Mouse (Mus musculus): ENCODE data around the gene Csf3r. TPM values are rescaled to one million over a fixed set of nuclear protein-coding genes. Genes with fewer than 3 reads are reported as not detected.
A peak's percentile ranks its signal among the peaks of the same experiment; 100 is the strongest.

The Csf3r gene
- total and polyA plus RNA-seq, 3 experiments, result 0.06 TPM; not detected in 2

GRCm38 (mm10) chr4:126079266-126079665 lies 54.9 kb downstream of the Csf3r start:
- H3K4me1 ChIP-seq (ENCODE audit: control insufficient read depth in 1 of 2, insufficient read depth in 2 of 2, low read length in 2 of 2), result peaks cover 7 to 23% of the 10 kb centered on the region in 2 experiments
- DNase-seq (ENCODE audit: low read depth, low spot score), result no peak
- H3K79me2 ChIP-seq (ENCODE audit: control insufficient read depth, insufficient read depth, low read length, poor library complexity), result no peaks in the 10 kb centered on the region
- peaks cover 0 to 8% of the 10 kb centered on the region in 2 experiments; a peak in 2 of 4 replicates for H3K36me3 ChIP-seq (ENCODE audit: control insufficient read depth in 1 of 2, insufficient read depth in 2 of 2, low read length in 2 of 2)
- TF ChIP-seq NELFE (IDR thresholded peaks at IDR 0.05; ENCODE audit: low read depth, low read length) (no peak), UBTF (IDR thresholded peaks at IDR 0.05; ENCODE audit: borderline replicate concordance, insufficient read depth, low read depth, low read length) (no peak), SIN3A (IDR thresholded peaks at IDR 0.05; ENCODE audit: low read length) (no peak)
- no peaks in the 10 kb centered on the region for H3K9me3 ChIP-seq (replicated peaks; ENCODE audit: insufficient read depth, low read length)
- H3K4me3 ChIP-seq (ENCODE audit: control insufficient read depth in 1 of 2, insufficient read depth in 1 of 2, low read depth in 2 of 2, low read length in 2 of 2), result no peak overlapping the region
- no peaks in the 10 kb centered on the region for H3K27me3 ChIP-seq (ENCODE audit: control insufficient read depth in 1 of 2, insufficient read depth in 2 of 2, low read length in 2 of 2)
- no peak overlapping the region for H3K9ac ChIP-seq (ENCODE audit: control insufficient read depth, low read depth, low read length, poor library complexity, severe bottlenecking)
- H3K27ac ChIP-seq (ENCODE audit: control insufficient read depth, low read depth, low read length), result no peak overlapping the region

- H3K4me3 ChIP-seq (ENCODE audit: control insufficient read depth in 1 of 2, insufficient read depth in 1 of 2, low read depth in 2 of 2, low read length in 2 of 2), result no peak overlapping the region
- TF ChIP-seq RAD21 (IDR thresholded peaks at IDR 0.05; ENCODE audit: low read depth, low read length), result no peak
- TF ChIP-seq TAL1 (IDR thresholded peaks at IDR 0.05; ENCODE audit: low read length), result no peak
- no peak for TF ChIP-seq USF2 (IDR thresholded peaks at IDR 0.05; ENCODE audit: borderline replicate concordance in 1 of 2, insufficient read depth in 1 of 2, low read depth in 1 of 2, low read length in 2 of 2)
- no peak for TF ChIP-seq SMC3 (IDR thresholded peaks at IDR 0.05; ENCODE audit: low read depth, low read length)
- no peak for TF ChIP-seq CHD2 (IDR thresholded peaks at IDR 0.05; ENCODE audit: low read length)
- TF ChIP-seq MAFK (IDR thresholded peaks at IDR 0.05; ENCODE audit: borderline replicate concordance, low read depth, low read length), result no peak
- TF ChIP-seq UBTF (IDR thresholded peaks at IDR 0.05; ENCODE audit: borderline replicate concordance, insufficient read depth, low read depth, low read length), result no peak
- no peak for TF ChIP-seq EP300 (IDR thresholded peaks at IDR 0.05; ENCODE audit: low read depth in 1 of 2, low read length in 2 of 2)
Measured at GRCm38 (mm10) chr4:126081601-126082000, 57.3 kb downstream of the Csf3r start.

GRCm38 (mm10) chr4:126083021-126083420 lies 58.7 kb downstream of the Csf3r start:
- peaks cover 0 to 8% of the 10 kb centered on the region in 2 experiments; a peak in 2 of 4 replicates for H3K36me3 ChIP-seq (ENCODE audit: control insufficient read depth in 1 of 2, insufficient read depth in 2 of 2, low read length in 2 of 2)
- peak; percentile 76 for DNase-seq (ENCODE audit: low read depth, low spot score)
- H3K27me3 ChIP-seq (ENCODE audit: control insufficient read depth in 1 of 2, insufficient read depth in 2 of 2, low read length in 2 of 2), result no peaks in the 10 kb centered on the region
- peaks cover 7 to 23% of the 10 kb centered on the region in 2 experiments for H3K4me1 ChIP-seq (ENCODE audit: control insufficient read depth in 1 of 2, insufficient read depth in 2 of 2, low read length in 2 of 2)
- H3K79me2 ChIP-seq (ENCODE audit: control insufficient read depth, insufficient read depth, low read length, poor library complexity), result no peaks in the 10 kb centered on the region
- H3K4me3 ChIP-seq (ENCODE audit: control insufficient read depth in 1 of 2, insufficient read depth in 1 of 2, low read depth in 2 of 2, low read length in 2 of 2), result no peak overlapping the region
- TF ChIP-seq GATA1 (IDR thresholded peaks at IDR 0.05; ENCODE audit: low read depth, low read length), result peak; percentile 78
- peak; percentile 94 for TF ChIP-seq ETS1 (IDR thresholded peaks at IDR 0.05; ENCODE audit: low read depth, low read length)
- TF ChIP-seq NRF1 (IDR thresholded peaks at IDR 0.05; ENCODE audit: insufficient read depth, low read depth, low read length, poor library complexity, severe bottlenecking), result no peak
- TF ChIP-seq JUND (IDR thresholded peaks at IDR 0.05; ENCODE audit: low read depth, low read length), result no peak
- TF ChIP-seq MXI1 (IDR thresholded peaks at IDR 0.05; ENCODE audit: low read depth, low read length), result peak; percentile 44; the same call in 1 of the 2 replicates
- TF ChIP-seq SIN3A (IDR thresholded peaks at IDR 0.05; ENCODE audit: low read length), result peak; percentile 82
- peak; percentile 42; the same call in 1 of the 2 replicates for TF ChIP-seq MYC (IDR thresholded peaks at IDR 0.05; ENCODE audit: low read depth, low read length)
- peak; percentile 80 for TF ChIP-seq USF1 (IDR thresholded peaks at IDR 0.05; ENCODE audit: low read depth, low read length)
- 0 out of 2 replicates have a peak, but pooled peaks have one; percentile 3 for TF ChIP-seq ZC3H11A (IDR thresholded peaks at IDR 0.05; ENCODE audit: low read depth, low read length)
- TF ChIP-seq NELFE (IDR thresholded peaks at IDR 0.05; ENCODE audit: low read depth, low read length), result no peak
- TF ChIP-seq RCOR1 (IDR thresholded peaks at IDR 0.05; ENCODE audit: low read depth, low read length), result peak; percentile 74
- TF ChIP-seq MAX (IDR thresholded peaks at IDR 0.05; ENCODE audit: low read length), result peak; percentile 49; the same call in 1 of the 2 replicates
- no peak for TF ChIP-seq KAT2A (conservative IDR thresholded peaks at IDR 0.05; ENCODE audit: low read depth, low read length)
- TF ChIP-seq EP300 (IDR thresholded peaks at IDR 0.05; ENCODE audit: low read depth in 1 of 2, low read length in 2 of 2), result peak; percentile 24 to 66
- no peak for TF ChIP-seq POLR2A (IDR thresholded peaks at IDR 0.05; ENCODE audit: control insufficient read depth in 1 of 2, insufficient read depth in 1 of 2, low read depth in 1 of 2, low read length in 2 of 2, poor library complexity in 1 of 2)
- H3K9ac ChIP-seq (ENCODE audit: control insufficient read depth, low read depth, low read length, poor library complexity, severe bottlenecking), result no peak overlapping the region
- peak overlapping the region; percentile 36; the same call in 1 of the 2 replicates for H3K27ac ChIP-seq (ENCODE audit: control insufficient read depth, low read depth, low read length)
- H3K9me3 ChIP-seq (replicated peaks; ENCODE audit: insufficient read depth, low read length), result no peaks in the 10 kb centered on the region

More at GRCm38 (mm10) chr4:126081601-126082000, 57.3 kb downstream of the Csf3r start:
- no peak for DNase-seq (ENCODE audit: low read depth, low spot score)
- H3K79me2 ChIP-seq (ENCODE audit: control insufficient read depth, insufficient read depth, low read length, poor library complexity), result no peaks in the 10 kb centered on the region
- H3K27ac ChIP-seq (ENCODE audit: control insufficient read depth, low read depth, low read length), result no peak overlapping the region
- H3K4me1 ChIP-seq (ENCODE audit: control insufficient read depth in 1 of 2, insufficient read depth in 2 of 2, low read length in 2 of 2), result peaks cover 7 to 23% of the 10 kb centered on the region in 2 experiments
- H3K9ac ChIP-seq (ENCODE audit: control insufficient read depth, low read depth, low read length, poor library complexity, severe bottlenecking), result no peak overlapping the region
- H3K36me3 ChIP-seq (ENCODE audit: control insufficient read depth in 1 of 2, insufficient read depth in 2 of 2, low read length in 2 of 2), result peaks cover 0 to 8% of the 10 kb centered on the region in 2 experiments; a peak in 2 of 4 replicates
- no peaks in the 10 kb centered on the region for H3K9me3 ChIP-seq (replicated peaks; ENCODE audit: insufficient read depth, low read length)
- H3K27me3 ChIP-seq (ENCODE audit: control insufficient read depth in 1 of 2, insufficient read depth in 2 of 2, low read length in 2 of 2), result no peaks in the 10 kb centered on the region

Data from MEL (cell line).